Mouse (Mus musculus): ENCODE measurements around the gene Prpf40a. TPM values are rescaled to one million over a fixed set of nuclear protein-coding genes. Genes with fewer than 3 reads are reported as not detected.

Prpf40a gene
- polyA plus RNA-seq (2012; rRNA removed), result 17.8 and 23.1 TPM in 2 replicates

GRCm38 (mm10) chr2:53190684-53191511 lies at the start of gene Prpf40a:
Gene Prpf40a, minus strand, starts transcription at chr2:53191284.
- WGBS, result under 1% methylated on average over 53 of the region's 53 CpGs

GRCm38 (mm10) chr2:53222242-53222641 lies 31.2 kb upstream of the Prpf40a start:
- Histone ChIP-seq H3K27ac (ENCODE audit: insufficient read depth, low read length) (no peak overlapping the region), H3K27me3 (ENCODE audit: control insufficient read depth, insufficient read depth, low read length) (no peaks in the 10 kb centered on the region), H3K4me1 (ENCODE audit: control insufficient read depth, insufficient read depth, low read length) (no peaks in the 10 kb centered on the region), H3K4me3 (replicated peaks; ENCODE audit: insufficient read depth, low read depth, low read length) (no peak overlapping the region)
- WGBS, result 69% methylated on average over 5 of the region's 5 CpGs
- TF ChIP-seq POLR2A (IDR thresholded peaks at IDR 0.05; ENCODE audit: borderline replicate concordance, insufficient read depth, low read length) (no peak), CTCF (IDR thresholded peaks at IDR 0.05; ENCODE audit: borderline replicate concordance, insufficient read depth, low read depth, low read length) (no peak)
- DNase-seq, result no peak

More at GRCm38 (mm10) chr2:53190684-53191511, at the start of gene Prpf40a:
- peak within 1 kb of the TSS; percentile 93 for H3K27ac ChIP-seq (ENCODE audit: insufficient read depth, low read length)
- H3K4me3 ChIP-seq (replicated peaks; ENCODE audit: insufficient read depth, low read depth, low read length), result peak within 1 kb of the TSS; percentile 97
- peak; percentile 99 to 100 for DNase-seq
- no peaks in the 10 kb centered on the region for H3K27me3 ChIP-seq (ENCODE audit: control insufficient read depth, insufficient read depth, low read length)
- H3K4me1 ChIP-seq (ENCODE audit: control insufficient read depth, insufficient read depth, low read length), result no peaks in the 10 kb centered on the region
- peak; percentile 69; the same call in 1 of the 2 replicates for TF ChIP-seq POLR2A (IDR thresholded peaks at IDR 0.05; ENCODE audit: borderline replicate concordance, insufficient read depth, low read length)
- no peak for TF ChIP-seq CTCF (IDR thresholded peaks at IDR 0.05; ENCODE audit: borderline replicate concordance, insufficient read depth, low read depth, low read length)

GRCm38 (mm10) chr2:53213493-53213892 lies 22.4 kb upstream of the Prpf40a start:
- 100% methylated on average over 1 of the region's 1 CpGs for WGBS
- DNase-seq, result no peak
- no peak overlapping the region for H3K27ac ChIP-seq (ENCODE audit: insufficient read depth, low read length)
- H3K27me3 ChIP-seq (ENCODE audit: control insufficient read depth, insufficient read depth, low read length), result no peaks in the 10 kb centered on the region
- H3K4me3 ChIP-seq (replicated peaks; ENCODE audit: insufficient read depth, low read depth, low read length), result no peak overlapping the region
- H3K4me1 ChIP-seq (ENCODE audit: control insufficient read depth, insufficient read depth, low read length), result no peaks in the 10 kb centered on the region
- TF ChIP-seq POLR2A (IDR thresholded peaks at IDR 0.05; ENCODE audit: borderline replicate concordance, insufficient read depth, low read length) (no peak), CTCF (IDR thresholded peaks at IDR 0.05; ENCODE audit: borderline replicate concordance, insufficient read depth, low read depth, low read length) (no peak)

DNA sequence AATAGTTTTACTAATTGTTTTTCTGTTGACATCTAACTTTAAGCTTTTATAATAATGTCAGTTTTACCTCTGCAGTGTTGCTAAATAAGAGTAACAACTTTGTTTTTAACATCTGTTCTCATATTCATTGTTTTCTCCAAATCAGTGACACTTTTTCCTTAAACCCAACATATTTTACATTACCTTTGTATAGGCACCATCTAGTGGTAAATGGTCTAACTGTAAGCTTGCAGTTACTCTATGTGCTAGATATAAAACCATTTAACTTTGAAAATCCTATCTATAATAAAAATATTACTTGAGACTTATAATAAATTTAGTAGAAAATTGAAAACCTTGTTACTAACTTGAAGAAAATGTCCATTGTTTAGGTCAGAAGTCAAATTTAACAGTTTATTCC lies 15.7 kb upstream of the Prpf40a start:
- H3K4me1 ChIP-seq (ENCODE audit: control insufficient read depth, insufficient read depth, low read length), result no peaks in the 10 kb centered on the region
- TF ChIP-seq POLR2A (IDR thresholded peaks at IDR 0.05; ENCODE audit: borderline replicate concordance, insufficient read depth, low read length), result no peak
- H3K4me3 ChIP-seq (replicated peaks; ENCODE audit: insufficient read depth, low read depth, low read length), result no peak overlapping the region
- no peak for DNase-seq
- no peak overlapping the region for H3K27ac ChIP-seq (ENCODE audit: insufficient read depth, low read length)
- H3K27me3 ChIP-seq (ENCODE audit: control insufficient read depth, insufficient read depth, low read length), result no peaks in the 10 kb centered on the region

GRCm38 (mm10) chr2:53204373-53205274 lies 13.5 kb upstream of the Prpf40a start:
- DNase-seq, result no peak
- no peak overlapping the region for H3K4me3 ChIP-seq (replicated peaks; ENCODE audit: insufficient read depth, low read depth, low read length)
- H3K27me3 ChIP-seq (ENCODE audit: control insufficient read depth, insufficient read depth, low read length), result no peaks in the 10 kb centered on the region
- H3K4me1 ChIP-seq (ENCODE audit: control insufficient read depth, insufficient read depth, low read length), result no peaks in the 10 kb centered on the region
- WGBS, result 57% methylated on average over 5 of the region's 5 CpGs
- TF ChIP-seq POLR2A (IDR thresholded peaks at IDR 0.05; ENCODE audit: borderline replicate concordance, insufficient read depth, low read length) (no peak), CTCF (IDR thresholded peaks at IDR 0.05; ENCODE audit: borderline replicate concordance, insufficient read depth, low read depth, low read length) (peak; percentile 26; the same call in 1 of the 2 replicates)
- no peak overlapping the region for H3K27ac ChIP-seq (ENCODE audit: insufficient read depth, low read length)

GRCm38 (mm10) chr2:53200164-53200885 lies 9.2 kb upstream of the Prpf40a start:
- H3K27ac ChIP-seq (ENCODE audit: insufficient read depth, low read length), result no peak overlapping the region
- TF ChIP-seq POLR2A (IDR thresholded peaks at IDR 0.05; ENCODE audit: borderline replicate concordance, insufficient read depth, low read length) (no peak), CTCF (IDR thresholded peaks at IDR 0.05; ENCODE audit: borderline replicate concordance, insufficient read depth, low read depth, low read length) (no peak)
- H3K27me3 ChIP-seq (ENCODE audit: control insufficient read depth, insufficient read depth, low read length), result no peaks in the 10 kb centered on the region
- no peaks in the 10 kb centered on the region for H3K4me1 ChIP-seq (ENCODE audit: control insufficient read depth, insufficient read depth, low read length)
- DNase-seq, result no peak
- WGBS, result 84% methylated on average over 4 of the region's 4 CpGs
- H3K4me3 ChIP-seq (replicated peaks; ENCODE audit: insufficient read depth, low read depth, low read length), result no peak overlapping the region

GRCm38 (mm10) chr2:53199203-53199602 lies 8.1 kb upstream of the Prpf40a start:
- no peaks in the 10 kb centered on the region for H3K4me1 ChIP-seq (ENCODE audit: control insufficient read depth, insufficient read depth, low read length)
- H3K27ac ChIP-seq (ENCODE audit: insufficient read depth, low read length), result no peak overlapping the region
- DNase-seq, result no peak
- no peaks in the 10 kb centered on the region for H3K27me3 ChIP-seq (ENCODE audit: control insufficient read depth, insufficient read depth, low read length)
- TF ChIP-seq CTCF (IDR thresholded peaks at IDR 0.05; ENCODE audit: borderline replicate concordance, insufficient read depth, low read depth, low read length) (no peak), POLR2A (IDR thresholded peaks at IDR 0.05; ENCODE audit: borderline replicate concordance, insufficient read depth, low read length) (no peak)
- 92% methylated on average over 1 of the region's 1 CpGs for WGBS
- no peak overlapping the region for H3K4me3 ChIP-seq (replicated peaks; ENCODE audit: insufficient read depth, low read depth, low read length)

All from cerebellum, adult 2 months (tissue).